ENCODE assay signal across 8 mouse cellular contexts in genomic region chr2:173334856-173335595, GRCm38 (mm10). TPM values are rescaled to one million over a fixed set of nuclear protein-coding genes. Genes with fewer than 3 reads are reported as not detected.
DNase-seq lines count a peak whose midpoint lies in the region; ATAC-seq and TF ChIP-seq lines count a peak whose summit lies in the region.

No protein-coding gene starts in this region.

- peak overlapping the region; percentile 24; the same call in 1 of the 2 replicates for H3K27ac ChIP-seq in left cerebral cortex, adult 2 months
- H3K27ac ChIP-seq in embryonic facial prominence, embryonic 15.5 days (replicated peaks): peak overlapping the region; percentile 69
- H3K27ac ChIP-seq in hindbrain, postnatal 0 days: no peak overlapping the region
- H3K27ac ChIP-seq in midbrain, embryonic 15.5 days: peak overlapping the region; percentile 28

- H3K9me3 ChIP-seq in embryonic facial prominence, embryonic 15.5 days (replicated peaks): no peaks in the 10 kb centered on the region
- no peaks in the 10 kb centered on the region for H3K9me3 ChIP-seq in hindbrain, postnatal 0 days (ENCODE audit: low read length)
- H3K9me3 ChIP-seq in midbrain, embryonic 15.5 days: no peaks in the 10 kb centered on the region

- DNase-seq in left cerebral cortex, adult 2 months (ENCODE audit: extremely low spot score in 1 of 2, low spot score in 2 of 2): no peak
- DNase-seq in left cerebral cortex, adult 11 months (ENCODE audit: low spot score): no peak
- DNase-seq in hindbrain, postnatal 0 days (ENCODE audit: low spot score): peak; percentile 35
- no peak for DNase-seq in urinary bladder, postnatal 10 days (ENCODE audit: low spot score)
- no peak for DNase-seq in cerebellum, postnatal 25 days
- no peak for DNase-seq in embryo, embryonic 10.5 days (ENCODE audit: low spot score)

- no peak overlapping the region for H3K9ac ChIP-seq in embryonic facial prominence, embryonic 15.5 days
- no peak overlapping the region for H3K9ac ChIP-seq in hindbrain, postnatal 0 days (replicated peaks; ENCODE audit: low read length)
- no peak overlapping the region for H3K9ac ChIP-seq in midbrain, embryonic 15.5 days

- peaks cover 50% of the 10 kb centered on the region for H3K4me1 ChIP-seq in embryonic facial prominence, embryonic 15.5 days
- H3K4me1 ChIP-seq in hindbrain, postnatal 0 days (ENCODE audit: insufficient read depth, low read length): peaks cover 21% of the 10 kb centered on the region
- H3K4me1 ChIP-seq in midbrain, embryonic 15.5 days: peaks cover 37% of the 10 kb centered on the region

- WGBS in embryonic facial prominence, embryonic 15.5 days: 14% methylated on average over 15 of the region's 15 CpGs
- 24% methylated on average over 15 of the region's 15 CpGs for WGBS in hindbrain, postnatal 0 days
- WGBS in midbrain, embryonic 15.5 days: 11% methylated on average over 15 of the region's 15 CpGs

- ATAC-seq in embryonic facial prominence, embryonic 15.5 days (ENCODE audit: insufficient number of reproducible peaks, low FRiP score, low TSS enrichment, low read depth): no peak
- ATAC-seq in hindbrain, postnatal 0 days: no peak
- no peak for ATAC-seq in midbrain, embryonic 15.5 days (replicated peaks)

- no peak overlapping the region for H3K4me3 ChIP-seq in left cerebral cortex, adult 2 months
- H3K4me3 ChIP-seq in embryonic facial prominence, embryonic 15.5 days (replicated peaks): no peak overlapping the region
- no peak overlapping the region for H3K4me3 ChIP-seq in hindbrain, postnatal 0 days (ENCODE audit: low read length)
- H3K4me3 ChIP-seq in midbrain, embryonic 15.5 days: no peak overlapping the region

- no peak overlapping the region for H3K4me2 ChIP-seq in embryonic facial prominence, embryonic 15.5 days (replicated peaks)
- no peak overlapping the region for H3K4me2 ChIP-seq in hindbrain, postnatal 0 days (ENCODE audit: low read depth, low read length)
- 0 out of 2 replicates have a peak overlapping the region, but pooled peaks have one; percentile 9 for H3K4me2 ChIP-seq in midbrain, embryonic 15.5 days

- intact Hi-C loops in left cerebral cortex, adult 2 months (cut with DNase I): no loop called here

- no peak for TF ChIP-seq CTCF in left cerebral cortex, adult 2 months (IDR thresholded peaks at IDR 0.05)
- TF ChIP-seq CTCF in hindbrain, postnatal 0 days (IDR thresholded peaks at IDR 0.05; ENCODE audit: low read depth): no peak

- no peaks in the 10 kb centered on the region for H3K36me3 ChIP-seq in embryonic facial prominence, embryonic 15.5 days
- no peaks in the 10 kb centered on the region for H3K36me3 ChIP-seq in hindbrain, postnatal 0 days (ENCODE audit: insufficient read depth, low read length)
- no peaks in the 10 kb centered on the region for H3K36me3 ChIP-seq in midbrain, embryonic 15.5 days (replicated peaks)

- H3K27me3 ChIP-seq in embryonic facial prominence, embryonic 15.5 days: no peaks in the 10 kb centered on the region
- no peaks in the 10 kb centered on the region for H3K27me3 ChIP-seq in hindbrain, postnatal 0 days (ENCODE audit: insufficient read depth, low read length)
- H3K27me3 ChIP-seq in midbrain, embryonic 15.5 days (replicated peaks): no peaks in the 10 kb centered on the region

RNA-seq across cellular contexts. Expression of gene Pmepa1, which starts 58.7 kb away (rescaled TPM):
- 10 to 100 TPM; 53.4 to 58.5 TPM for total RNA-seq in left cerebral cortex, adult 2 months (2021)
- 8.7 and 9.0 TPM in 2 replicates for polyA plus RNA-seq in embryonic facial prominence, embryonic 15.5 days (2015; fragmentation: Nextera tagmentation; extraction: Ambion mirVana)
- total RNA-seq in hindbrain, postnatal 0 days (2014; rRNA removed): 7.7 and 16.0 TPM in 2 replicates
- polyA plus RNA-seq in hindbrain, postnatal 0 days (2015; fragmentation: Nextera tagmentation; extraction: Ambion mirVana): 2.6 and 3.0 TPM in 2 replicates
- polyA plus RNA-seq in midbrain, embryonic 15.5 days (2015; fragmentation: Nextera tagmentation; extraction: Ambion mirVana): 4.1 and 4.6 TPM in 2 replicates
